Mouse (Mus musculus) MEL (cell line): ENCODE measurements around the gene Vtcn1.

Source experiments
- CTCF ChIP-seq, 3 experiments: IDR thresholded peaks in 2 of 3; conservative IDR thresholded peaks in 1 of 3; 2 replicates each; pipeline ENCODE4 v1.5.1; 2011 to 2012; ENCODE audit warnings: low read length in 3 of 3, low read depth in 2 of 3, mild to moderate bottlenecking in 2 of 3, improper control_type of control experiment in 1 of 3, inconsistent platforms in 1 of 3, mixed read lengths in 1 of 3, moderate library complexity in 1 of 3; ENCODE audit not compliant: control insufficient read depth in 1 of 3, insufficient read depth in 1 of 3, poor library complexity in 1 of 3, severe bottlenecking in 1 of 3
- E2F4 ChIP-seq: IDR thresholded peaks from 2 replicates; pipeline ENCODE4 v1.6.1; 2011; ENCODE audit warnings: low read depth, low read length, improper control_type of control experiment, borderline replicate concordance
- ELF1 ChIP-seq: IDR thresholded peaks from 2 replicates; pipeline ENCODE4 v1.6.1; 2014; ENCODE audit warnings: low read depth, mild to moderate bottlenecking, inconsistent platforms, low read length, improper control_type of control experiment, moderate library complexity
- EP300 ChIP-seq, 2 experiments: IDR thresholded peaks; 2 replicates each; pipeline ENCODE4 v1.6.1; 2011; ENCODE audit warnings: improper control_type of control experiment in 2 of 2, low read length in 2 of 2, low read depth in 1 of 2, mild to moderate bottlenecking in 1 of 2
- JUND ChIP-seq: IDR thresholded peaks from 2 replicates; pipeline ENCODE4 v1.6.1; 2011; ENCODE audit warnings: low read depth, mild to moderate bottlenecking, improper control_type of control experiment, low read length
- MAX ChIP-seq: IDR thresholded peaks from 2 replicates; pipeline ENCODE4 v1.6.1; 2011; ENCODE audit warnings: low read length, improper control_type of control experiment
- MYC ChIP-seq: IDR thresholded peaks from 2 replicates; pipeline ENCODE4 v1.6.1; 2011; ENCODE audit warnings: low read depth, mild to moderate bottlenecking, low read length, improper control_type of control experiment, moderate library complexity
- POLR2A ChIP-seq, 2 experiments: IDR thresholded peaks; 2 replicates each; pipeline ENCODE4 v1.6.1; 2011 to 2012; ENCODE audit warnings: low read length in 2 of 2, mild to moderate bottlenecking in 2 of 2, control low read depth in 1 of 2, improper control_type of control experiment in 1 of 2, low read depth in 1 of 2, moderate library complexity in 1 of 2; ENCODE audit not compliant: control insufficient read depth in 1 of 2, insufficient read depth in 1 of 2, poor library complexity in 1 of 2
- POLR2AphosphoS2 ChIP-seq: IDR thresholded peaks from 2 replicates; pipeline ENCODE4 v1.6.1; 2011; ENCODE audit warnings: low read length, improper control_type of control experiment
- SMC3 ChIP-seq: IDR thresholded peaks from 2 replicates; pipeline ENCODE4 v1.6.1; 2011; ENCODE audit warnings: low read depth, low read length, improper control_type of control experiment
- TCF12 ChIP-seq: IDR thresholded peaks from 2 replicates; pipeline ENCODE4 v1.6.1; 2014; ENCODE audit warnings: low read depth, mild to moderate bottlenecking, inconsistent platforms, low read length, improper control_type of control experiment, moderate library complexity
- ZC3H11A ChIP-seq: IDR thresholded peaks from 2 replicates; pipeline ENCODE4 v1.6.1; 2012; ENCODE audit warnings: low read depth, mild to moderate bottlenecking, inconsistent platforms, low read length, improper control_type of control experiment
- ZMIZ1 ChIP-seq: IDR thresholded peaks from 2 replicates; pipeline ENCODE4 v1.6.1; 2012; ENCODE audit warnings: low read depth, mild to moderate bottlenecking, inconsistent platforms, low read length, improper control_type of control experiment, moderate library complexity
- ZNF384 ChIP-seq: IDR thresholded peaks from 2 replicates; pipeline ENCODE4 v1.6.1; 2012; ENCODE audit warnings: low read depth, mild to moderate bottlenecking, inconsistent platforms, low read length, improper control_type of control experiment

- TF ChIP-seq POLR2A (IDR thresholded peaks at IDR 0.05; ENCODE audit: control insufficient read depth in 1 of 2, insufficient read depth in 1 of 2, low read depth in 1 of 2, low read length in 2 of 2, poor library complexity in 1 of 2): no peak
- no peak for TF ChIP-seq JUND
- TF ChIP-seq TCF12: no peak
- TF ChIP-seq ZNF384: no peak
- TF ChIP-seq ELF1: no peak
- no peak for TF ChIP-seq CTCF (IDR thresholded peaks at IDR 0.05 in 2 of 3, conservative IDR thresholded peaks at IDR 0.05 in 1 of 3; ENCODE audit: control insufficient read depth in 1 of 3, insufficient read depth in 1 of 3, low read depth in 2 of 3, low read length in 3 of 3, poor library complexity in 1 of 3, severe bottlenecking in 1 of 3)
- no peak for TF ChIP-seq EP300 (IDR thresholded peaks at IDR 0.05; ENCODE audit: low read depth in 1 of 2, low read length in 2 of 2)
- no peak for TF ChIP-seq ZMIZ1
- no peak for TF ChIP-seq E2F4
- TF ChIP-seq POLR2AphosphoS2: no peak
- TF ChIP-seq MAX: no peak
- no peak for TF ChIP-seq SMC3
- no peak for TF ChIP-seq MYC
- no peak for TF ChIP-seq ZC3H11A
These were observed 56.1 kb downstream of the Vtcn1 start for GRCm38 (mm10) chr3:100881403-100881802.
